Mouse (Mus musculus) E14TG2a.4 (cell line): ENCODE data around the gene Pla2g1b.

Experiments
- CTCF ChIP-seq: conservative IDR thresholded peaks from 2 replicates; pipeline ENCODE4 v1.5.1; 2014; ENCODE audit warnings: low read length
- POU5F1 ChIP-seq: IDR thresholded peaks from 2 replicates; pipeline ENCODE4 v1.6.1; 2014; ENCODE audit warnings: low read length, borderline replicate concordance

GRCm38 (mm10) chr5:115449247-115449646, 16.8 kb upstream of the Pla2g1b start:
- TF ChIP-seq CTCF (no peak), POU5F1 (no peak)
